Mouse (Mus musculus): ENCODE measurements at regions not wholly inside any gene's neighbourhood (a gene's known extent, or its start where the extent isn't known, plus 50 kb on each side); places are given as distances from the start of the nearest gene placed in this dataset.

GRCm38 (mm10) chr16:77418486-77418885 lies 183.4 kb downstream of the Gm11146 start:
- TF ChIP-seq CTCF (IDR thresholded peaks at IDR 0.05; ENCODE audit: insufficient read depth, low read length) (no peak), POLR2A (IDR thresholded peaks at IDR 0.05; ENCODE audit: borderline replicate concordance, extremely low read depth, low read depth, low read length) (no peak)

Measured in lung, adult 2 months (tissue).